Mouse (Mus musculus): ENCODE data around the gene Klhdc10. TPM values are rescaled to one million over a fixed set of nuclear protein-coding genes. Genes with fewer than 3 reads are reported as not detected.

Klhdc10 gene
- polyA plus RNA-seq, 1 experiment from 2014 or later = 12.0 TPM

GRCm38 (mm10) chr6:30432461-30433192 lies 31.0 kb downstream of the Klhdc10 start:
- Histone ChIP-seq H3K79me2 (ENCODE audit: inconsistent target) (no peaks in the 10 kb centered on the region), H3K36me3 (ENCODE audit: inconsistent target) (no peaks in the 10 kb centered on the region), H3K4me3 (ENCODE audit: inconsistent target) (no peak overlapping the region), H3K27ac (no peak overlapping the region)
- WGBS (ENCODE audit: missing documents) = 90% methylated on average over 3 of the region's 3 CpGs

DNA sequence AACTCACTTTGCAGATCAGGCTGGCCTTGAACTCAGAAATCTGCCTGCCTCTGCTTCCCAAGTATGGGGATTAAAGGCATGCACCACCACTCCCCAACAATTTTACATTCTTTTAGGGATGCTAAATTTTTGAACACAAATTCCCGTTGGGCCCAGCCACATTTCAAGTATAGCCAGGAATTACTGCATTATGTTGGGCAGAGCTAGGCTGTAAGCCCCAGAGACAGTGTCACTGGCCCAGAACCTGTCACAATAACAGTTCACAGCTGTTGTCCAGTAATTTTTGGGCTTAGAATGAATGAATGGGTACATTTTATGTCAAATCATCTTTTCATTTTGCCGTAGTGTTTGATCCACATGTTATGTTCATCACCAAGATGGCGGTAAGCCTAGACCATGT lies 34.8 kb downstream of the Klhdc10 start:
- no peak overlapping the region for H3K4me3 ChIP-seq (ENCODE audit: inconsistent target)
- no peaks in the 10 kb centered on the region for H3K79me2 ChIP-seq (ENCODE audit: inconsistent target)
- H3K27ac ChIP-seq = no peak overlapping the region
- WGBS (ENCODE audit: missing documents) = 95% methylated on average over 3 of the region's 3 CpGs
- H3K36me3 ChIP-seq (ENCODE audit: inconsistent target) = no peaks in the 10 kb centered on the region

GRCm38 (mm10) chr6:30437054-30437453 lies 35.4 kb downstream of the Klhdc10 start:
- WGBS (ENCODE audit: missing documents) = 97% methylated on average over 3 of the region's 3 CpGs
- Histone ChIP-seq H3K27ac (no peak overlapping the region), H3K36me3 (ENCODE audit: inconsistent target) (0 out of 2 replicates have a peak, but pooled peaks cover 5% of the 10 kb centered on the region), H3K4me3 (ENCODE audit: inconsistent target) (no peak overlapping the region), H3K79me2 (ENCODE audit: inconsistent target) (no peaks in the 10 kb centered on the region)

- no peak overlapping the region for H3K27ac ChIP-seq
- no peak overlapping the region for H3K4me3 ChIP-seq (ENCODE audit: inconsistent target)
- peaks cover 20% of the 10 kb centered on the region; the same call in 1 of the 2 replicates for H3K36me3 ChIP-seq (ENCODE audit: inconsistent target)
- 90% methylated on average over 10 of the region's 10 CpGs for WGBS (ENCODE audit: missing documents)
- H3K79me2 ChIP-seq (ENCODE audit: inconsistent target) = no peaks in the 10 kb centered on the region
Observed at GRCm38 (mm10) chr6:30439576-30439975, 37.9 kb downstream of the Klhdc10 start.

DNA sequence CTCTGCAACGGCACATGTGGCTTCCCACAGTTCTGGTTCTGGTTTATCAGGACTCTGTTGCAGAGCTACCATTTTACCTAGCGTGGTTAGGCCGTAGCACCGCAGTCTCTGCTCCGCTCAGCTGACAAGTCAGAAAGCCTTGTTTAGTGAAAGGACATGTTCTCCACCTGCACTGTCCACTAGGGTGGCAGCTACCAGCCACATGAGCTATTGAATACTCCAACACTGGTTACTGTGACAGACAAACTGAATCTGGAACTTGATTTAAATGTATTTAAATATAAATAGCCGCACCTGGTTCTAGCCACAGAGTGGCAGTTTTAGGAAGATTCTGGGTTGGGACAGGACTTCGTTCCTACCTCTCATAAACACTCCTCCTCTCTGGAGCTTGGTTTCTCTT lies 55.3 kb downstream of the Klhdc10 start:
- 89% methylated on average over 7 of the region's 7 CpGs for WGBS (ENCODE audit: missing documents)
- H3K27ac ChIP-seq = no peak overlapping the region
- no peak overlapping the region for H3K4me3 ChIP-seq (ENCODE audit: inconsistent target)

DNA sequence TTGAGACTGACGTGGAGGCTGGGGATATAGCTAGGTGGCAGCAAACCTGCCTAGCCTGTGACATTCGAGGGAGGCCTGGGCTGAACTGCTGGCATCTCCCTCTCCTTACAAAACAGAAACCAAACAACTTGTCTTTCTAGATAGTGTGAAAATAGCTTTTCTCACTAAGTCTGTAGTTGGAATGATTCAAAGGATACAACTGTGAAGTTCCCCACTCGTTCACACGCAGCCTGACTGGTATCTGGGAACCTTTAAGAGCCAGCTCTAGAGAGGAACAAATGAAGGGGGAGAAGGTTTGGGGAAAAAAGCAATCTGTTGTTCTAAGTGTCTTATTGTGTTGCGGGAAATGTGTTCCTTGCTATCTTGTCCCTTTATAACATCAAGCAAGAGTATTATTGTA lies 57.0 kb downstream of the Klhdc10 start:
- Histone ChIP-seq H3K36me3 (ENCODE audit: inconsistent target) (no peaks in the 10 kb centered on the region), H3K4me3 (ENCODE audit: inconsistent target) (no peak overlapping the region), H3K79me2 (ENCODE audit: inconsistent target) (no peaks in the 10 kb centered on the region), H3K27ac (no peak overlapping the region)
- WGBS (ENCODE audit: missing documents) = 92% methylated on average over 5 of the region's 5 CpGs

More for the DNA sequence above, 55.3 kb downstream of the Klhdc10 start:
- Histone ChIP-seq H3K36me3 (ENCODE audit: inconsistent target) (no peaks in the 10 kb centered on the region), H3K79me2 (ENCODE audit: inconsistent target) (no peaks in the 10 kb centered on the region)

DNA sequence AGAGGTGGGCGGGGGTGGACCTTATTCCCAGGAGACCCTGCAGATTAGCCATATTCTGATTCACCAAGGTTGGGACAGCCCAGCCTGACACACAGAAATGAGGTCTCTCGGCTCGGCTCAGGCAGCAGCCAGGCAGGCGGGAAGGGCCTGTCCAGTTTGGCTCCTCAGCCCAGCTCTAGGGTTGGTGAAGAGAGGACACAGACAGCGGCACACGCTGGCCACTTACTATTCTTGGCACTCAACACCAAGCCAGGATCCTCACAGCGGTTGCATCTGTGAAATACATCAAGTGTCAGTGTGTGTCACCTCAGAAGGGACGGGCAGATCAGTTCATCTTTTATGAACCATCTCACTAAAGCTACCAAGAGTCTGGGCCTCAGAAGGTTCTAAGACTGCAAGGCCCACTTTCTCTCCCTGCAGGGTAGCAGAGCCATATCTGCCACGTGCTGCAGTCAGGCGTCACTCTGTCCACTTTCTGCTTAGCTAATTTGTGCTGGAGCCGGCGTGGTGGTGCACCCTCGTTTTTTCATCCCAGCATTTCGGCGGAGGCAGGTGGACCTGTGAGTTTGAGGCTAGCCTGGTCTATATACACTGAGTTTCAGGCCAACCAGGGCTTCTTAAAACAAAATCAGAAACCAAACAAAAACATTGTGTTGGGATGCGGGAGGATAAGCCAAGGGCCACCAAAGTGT lies 57.5 kb downstream of the Klhdc10 start:
- Histone ChIP-seq H3K36me3 (ENCODE audit: inconsistent target) (no peaks in the 10 kb centered on the region), H3K79me2 (ENCODE audit: inconsistent target) (no peaks in the 10 kb centered on the region), H3K4me3 (ENCODE audit: inconsistent target) (peak overlapping the region; percentile 23), H3K27ac (no peak overlapping the region)
- WGBS (ENCODE audit: missing documents) = 84% methylated on average over 16 of the region's 16 CpGs

GRCm38 (mm10) chr6:30459811-30460749 lies 58.4 kb downstream of the Klhdc10 start:
- 14% methylated on average over 40 of the region's 40 CpGs for WGBS (ENCODE audit: missing documents)

DNA sequence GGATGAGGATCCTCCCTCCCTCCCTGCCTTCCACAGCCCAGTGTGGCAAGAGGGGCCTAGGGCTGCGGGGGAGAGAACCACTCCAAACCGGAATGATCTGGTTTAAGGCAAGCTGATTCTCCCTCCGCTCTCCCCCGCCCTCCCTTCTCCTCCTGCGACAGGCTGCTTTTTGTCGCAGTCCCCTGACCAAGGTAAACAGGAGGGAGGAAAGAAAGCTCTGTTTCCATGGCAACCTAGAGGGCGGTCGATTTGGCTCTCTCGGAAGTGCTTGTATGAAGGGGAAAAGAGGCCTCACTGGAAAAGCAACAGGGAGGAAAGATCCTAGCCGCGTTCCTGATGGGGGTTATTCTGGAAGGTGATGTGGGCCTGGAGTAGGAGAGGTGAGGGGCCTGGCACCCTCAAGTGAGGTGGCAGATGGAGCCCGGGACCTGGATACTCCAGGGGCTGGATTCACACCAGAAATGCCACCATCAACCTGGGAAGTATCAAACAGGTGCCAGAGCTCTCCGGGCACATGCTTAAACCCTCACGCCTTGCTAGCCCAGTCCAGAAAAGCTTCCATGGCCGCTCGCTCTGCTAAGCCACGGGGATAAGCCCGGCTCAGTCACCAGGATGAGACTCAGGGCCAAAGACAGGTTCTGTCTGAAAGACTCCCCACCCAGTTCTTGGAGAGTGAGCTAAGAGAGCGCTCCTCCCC lies 59.2 kb downstream of the Klhdc10 start:
- H3K4me3 ChIP-seq (ENCODE audit: inconsistent target) = no peak overlapping the region
- no peak overlapping the region for H3K27ac ChIP-seq
- H3K36me3 ChIP-seq (ENCODE audit: inconsistent target) = no peaks in the 10 kb centered on the region
- 51% methylated on average over 19 of the region's 19 CpGs for WGBS (ENCODE audit: missing documents)
- no peaks in the 10 kb centered on the region for H3K79me2 ChIP-seq (ENCODE audit: inconsistent target)

More at GRCm38 (mm10) chr6:30459811-30460749, 58.4 kb downstream of the Klhdc10 start:
- peak overlapping the region; percentile 23 for H3K4me3 ChIP-seq (ENCODE audit: inconsistent target)
- no peaks in the 10 kb centered on the region for H3K79me2 ChIP-seq (ENCODE audit: inconsistent target)
- no peaks in the 10 kb centered on the region for H3K36me3 ChIP-seq (ENCODE audit: inconsistent target)
- H3K27ac ChIP-seq = no peak overlapping the region

- no peaks in the 10 kb centered on the region for H3K36me3 ChIP-seq (ENCODE audit: inconsistent target)
- 96% methylated on average over 9 of the region's 13 CpGs for WGBS (ENCODE audit: missing documents)
- H3K79me2 ChIP-seq (ENCODE audit: inconsistent target) = no peaks in the 10 kb centered on the region
- H3K4me3 ChIP-seq (ENCODE audit: inconsistent target) = no peak overlapping the region
- H3K27ac ChIP-seq = no peak overlapping the region
Observed at GRCm38 (mm10) chr6:30461755-30462344, 60.2 kb downstream of the Klhdc10 start.

GRCm38 (mm10) chr6:30462822-30463221 lies 61.2 kb downstream of the Klhdc10 start:
- Histone ChIP-seq H3K36me3 (ENCODE audit: inconsistent target) (no peaks in the 10 kb centered on the region), H3K27ac (no peak overlapping the region), H3K79me2 (ENCODE audit: inconsistent target) (no peaks in the 10 kb centered on the region), H3K4me3 (ENCODE audit: inconsistent target) (no peak overlapping the region)
- 28% methylated on average over 7 of the region's 7 CpGs for WGBS (ENCODE audit: missing documents)

- H3K4me3 ChIP-seq (ENCODE audit: inconsistent target) = no peak overlapping the region
- H3K36me3 ChIP-seq (ENCODE audit: inconsistent target) = no peaks in the 10 kb centered on the region
- H3K79me2 ChIP-seq (ENCODE audit: inconsistent target) = no peaks in the 10 kb centered on the region
- no peak overlapping the region for H3K27ac ChIP-seq
- 91% methylated on average over 11 of the region's 11 CpGs for WGBS (ENCODE audit: missing documents)
Observed at GRCm38 (mm10) chr6:30465586-30465985, 63.9 kb downstream of the Klhdc10 start.

GRCm38 (mm10) chr6:30468058-30468457 lies 66.4 kb downstream of the Klhdc10 start:
- Histone ChIP-seq H3K4me3 (ENCODE audit: inconsistent target) (no peak overlapping the region), H3K79me2 (ENCODE audit: inconsistent target) (no peaks in the 10 kb centered on the region), H3K27ac (no peak overlapping the region), H3K36me3 (ENCODE audit: inconsistent target) (no peaks in the 10 kb centered on the region)
- 86% methylated on average over 1 of the region's 1 CpGs for WGBS (ENCODE audit: missing documents)

DNA sequence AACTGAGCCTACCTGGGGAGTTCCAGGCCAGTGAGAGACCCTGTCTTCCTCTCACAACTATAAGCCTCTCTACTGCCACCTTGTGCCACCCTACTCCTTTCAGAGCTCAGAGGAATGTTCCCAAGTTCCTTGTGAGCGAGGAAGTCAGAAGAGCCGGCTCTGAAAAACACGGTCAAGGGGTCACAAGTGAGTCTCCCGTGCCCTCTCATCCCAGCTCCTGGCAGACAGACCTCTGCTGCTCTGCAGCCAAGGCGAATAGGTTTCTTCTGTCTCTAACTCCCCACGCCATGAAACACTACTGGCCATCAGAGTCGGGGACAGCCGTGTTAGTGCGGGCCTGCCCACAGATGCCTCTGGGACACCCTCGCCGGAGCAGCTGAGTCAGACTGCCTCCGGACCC lies 67.0 kb downstream of the Klhdc10 start:
- Histone ChIP-seq H3K79me2 (ENCODE audit: inconsistent target) (no peaks in the 10 kb centered on the region), H3K4me3 (ENCODE audit: inconsistent target) (no peak overlapping the region), H3K27ac (no peak overlapping the region), H3K36me3 (ENCODE audit: inconsistent target) (no peaks in the 10 kb centered on the region)
- WGBS (ENCODE audit: missing documents) = 62% methylated on average over 12 of the region's 12 CpGs
